Mouse (Mus musculus): ENCODE measurements around the gene Zfp428.

DNA sequence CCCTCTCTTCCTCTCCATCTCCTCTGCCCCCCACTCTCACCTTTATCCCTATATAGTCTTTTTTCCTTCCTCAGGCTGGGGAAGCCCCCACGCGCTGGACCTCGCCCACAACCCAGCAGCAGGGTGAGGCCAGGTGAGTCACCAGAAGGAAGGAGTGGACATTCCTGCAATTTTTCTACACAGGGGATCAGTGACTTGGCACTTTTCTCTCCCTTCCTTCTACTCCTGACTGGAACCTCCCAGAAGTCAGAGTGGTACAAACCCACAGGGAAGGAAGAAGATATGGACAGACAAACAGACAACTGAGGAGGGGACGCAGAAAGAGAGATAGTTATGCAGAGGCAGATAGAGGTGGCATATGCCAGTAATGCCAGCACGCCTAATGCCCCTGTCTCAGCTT, 47.4 kb upstream of the Zfp428 start:
- TF ChIP-seq CTCF (IDR thresholded peaks at IDR 0.05; ENCODE audit: low read depth, low read length) (no peak), TAL1 (conservative IDR thresholded peaks at IDR 0.05; ENCODE audit: low read depth, low read length) (no peak), GATA1 (IDR thresholded peaks at IDR 0.05; ENCODE audit: borderline replicate concordance, low read length) (no peak)
